Mouse (Mus musculus) urinary bladder, adult 18-20 months (tissue): ENCODE measurements around the gene Fcgr1.
"Not testable (repeated sequence)": the region's sequence is repeated elsewhere in the genome, so short reads cannot be mapped to it uniquely, and the experiment has no call there.

ENCODE experiments used
- DNase-seq, 2 experiments: peaks; one replicate each; pipeline ENCODE4 v3.0.0; 2022; ENCODE audit warnings: low spot score in 2 of 2, mixed read lengths in 2 of 2

The Fcgr1 gene

GRCm38 (mm10) chr3:96273591-96274465 is 19.9 kb downstream of the Fcgr1 start:
- no peak for DNase-seq

- DNase-seq = peak; percentile 77 to 87
Observed at GRCm38 (mm10) chr3:96269511-96270474, 24.0 kb downstream of the Fcgr1 start, which contains the start of gene Hist2h2bb. TSS of gene Hist2h2bb (plus strand) at chr3:96269752.

GRCm38 (mm10) chr3:96268776-96269378 is 24.9 kb downstream of the Fcgr1 start:
- not testable (repeated sequence) for DNase-seq

DNA sequence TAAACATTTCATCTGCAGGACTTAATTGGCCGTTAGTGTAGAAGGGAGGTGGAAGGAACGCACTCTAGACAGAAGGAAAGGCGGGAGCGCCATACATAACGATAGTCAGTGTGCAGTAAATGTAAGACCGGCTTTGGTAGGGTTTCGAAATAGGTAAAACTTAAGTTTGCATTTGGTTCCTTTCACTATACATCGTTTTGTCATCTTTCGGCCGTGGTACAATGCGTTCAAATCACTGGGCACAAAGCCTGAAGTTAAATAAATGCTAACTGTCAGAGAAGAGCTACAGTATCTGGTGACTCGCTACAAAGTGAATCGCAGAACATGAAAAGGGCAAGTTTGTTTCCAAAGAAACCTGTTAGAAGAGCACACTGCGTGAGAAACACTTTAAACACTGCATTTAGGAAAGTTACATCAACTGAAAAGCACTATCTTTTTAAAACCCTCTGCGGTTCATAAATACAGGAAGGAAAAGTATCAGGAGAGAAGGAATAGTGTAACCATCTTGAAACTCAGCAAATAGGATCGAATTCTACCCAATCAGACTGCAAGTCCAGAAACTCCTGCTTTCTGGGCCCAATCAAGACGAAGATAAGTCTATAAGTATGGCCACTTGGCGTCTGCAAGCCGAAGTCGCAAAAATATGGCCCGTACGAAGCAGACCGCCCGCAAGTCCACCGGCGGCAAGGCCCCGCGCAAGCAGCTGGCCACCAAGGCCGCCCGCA is 25.6 kb downstream of the Fcgr1 start, which contains the start of gene Hist2h3b:
Hist2h3b (plus strand) TSS at position 604 of the 725 bp plus-strand sequence.
- DNase-seq = peak; percentile 72 to 76

DNA sequence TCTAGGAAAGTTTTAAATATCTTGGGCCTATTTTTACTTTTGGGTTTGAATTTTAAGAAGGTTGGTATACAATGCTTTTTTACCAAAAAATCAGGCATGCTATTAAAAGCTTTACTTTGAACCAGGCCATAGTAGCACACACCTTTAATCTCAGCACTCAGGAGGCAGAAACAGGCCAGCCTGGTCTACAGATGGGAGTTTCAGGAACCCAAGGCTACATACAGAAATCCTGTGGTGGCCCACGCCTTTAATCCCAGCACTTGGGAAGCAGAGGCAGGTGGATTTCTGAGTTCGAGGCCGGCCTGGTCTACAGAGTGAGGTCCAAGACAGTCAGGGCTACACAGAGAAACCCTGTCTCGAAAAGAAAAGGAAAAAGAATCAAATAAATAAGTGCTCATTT is 26.2 kb downstream of the Fcgr1 start:
- DNase-seq = no peak

DNA sequence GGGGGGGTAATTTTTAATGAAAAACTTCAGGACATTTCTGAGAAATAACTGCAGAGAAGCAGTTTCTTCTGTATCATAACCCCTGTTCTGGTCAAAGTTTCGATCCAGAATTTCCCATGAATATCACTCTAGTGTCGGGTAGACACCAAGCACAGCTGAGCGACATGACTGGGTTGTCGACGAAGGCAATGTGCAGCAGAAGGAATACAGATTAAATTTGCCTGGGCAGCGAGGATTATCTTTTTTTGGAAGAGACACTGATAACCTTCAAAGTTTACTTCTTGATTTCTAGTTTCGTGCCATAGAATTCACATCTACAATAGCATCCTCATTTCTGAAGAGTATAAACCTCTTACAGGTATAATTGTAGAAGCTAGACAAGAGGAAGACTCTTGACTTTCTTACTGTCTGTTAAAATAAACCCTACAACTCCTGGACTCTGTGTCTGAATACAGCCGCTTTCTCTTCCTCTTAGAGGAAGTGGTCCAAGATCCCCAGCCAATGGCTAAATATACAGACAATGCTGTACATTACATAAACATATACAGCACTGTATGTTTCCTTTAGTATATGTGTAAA is 27.5 kb downstream of the Fcgr1 start:
- DNase-seq = no peak

DNA sequence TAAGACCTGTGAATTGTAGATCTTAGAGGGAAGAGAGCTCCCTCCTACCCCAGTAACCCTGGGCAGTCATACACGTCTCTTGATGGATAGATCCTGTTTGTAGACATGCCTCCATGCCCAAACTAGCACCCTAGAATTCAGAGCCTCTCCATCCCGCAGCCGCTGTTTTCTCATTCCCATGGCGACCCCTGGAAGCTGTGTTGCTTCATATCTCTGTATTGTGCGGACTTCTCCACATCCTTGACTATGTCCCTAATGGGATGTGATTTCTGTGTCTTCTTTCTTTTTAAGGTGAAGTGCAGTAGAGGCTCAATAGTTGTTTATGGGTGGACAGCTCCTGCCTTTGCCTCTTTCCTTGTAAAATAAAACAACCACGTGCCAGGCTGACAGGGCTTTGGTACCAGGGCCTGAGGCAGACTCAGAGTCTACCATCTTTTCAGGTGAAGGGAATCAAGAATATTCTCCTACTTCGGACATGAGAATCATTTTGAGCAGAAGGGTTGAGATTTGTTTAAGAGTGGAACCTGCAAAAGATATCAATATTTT is 29.3 kb downstream of the Fcgr1 start:
- DNase-seq = no peak

GRCm38 (mm10) chr3:96263558-96264403 is 30.0 kb downstream of the Fcgr1 start:
- DNase-seq = peak; percentile 31 to 38

GRCm38 (mm10) chr3:96262979-96263550 is 30.7 kb downstream of the Fcgr1 start, which contains the start of gene Hist2h4:
TSS of gene Hist2h4 (minus strand) at chr3:96263311.
- peak; percentile 95 for DNase-seq

DNA sequence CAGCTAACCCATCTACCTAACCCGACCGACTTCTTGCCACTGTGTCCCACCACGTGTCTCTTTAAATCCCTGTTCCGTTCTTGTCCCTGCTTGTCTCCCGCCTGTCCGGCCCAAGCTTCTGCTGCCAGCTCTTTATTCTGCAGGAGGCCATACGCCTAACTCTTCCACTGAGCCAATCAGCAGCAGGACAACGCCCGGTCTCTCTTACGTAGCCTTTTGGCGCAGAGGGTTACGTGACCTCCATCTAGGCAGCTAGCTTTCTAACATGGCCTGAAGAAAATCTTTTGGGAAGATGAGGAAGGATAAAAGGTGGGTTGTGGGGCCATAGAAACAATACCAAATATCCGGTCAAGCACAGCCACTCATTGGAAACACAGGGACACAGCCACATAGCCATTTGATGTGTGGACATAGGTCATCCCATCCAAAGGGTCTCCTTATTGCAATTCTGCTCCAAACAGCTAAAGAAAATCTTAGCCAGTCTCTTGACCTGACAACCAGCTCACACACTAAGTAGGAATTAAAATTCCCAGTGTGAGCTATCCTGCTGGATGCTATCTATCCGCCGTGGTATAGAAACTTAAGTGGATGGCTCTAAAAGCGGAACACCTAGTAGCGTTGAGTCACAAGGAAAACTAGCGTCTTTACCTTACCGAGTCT is 31.4 kb downstream of the Fcgr1 start:
- DNase-seq = peak; percentile 58 to 85

DNA sequence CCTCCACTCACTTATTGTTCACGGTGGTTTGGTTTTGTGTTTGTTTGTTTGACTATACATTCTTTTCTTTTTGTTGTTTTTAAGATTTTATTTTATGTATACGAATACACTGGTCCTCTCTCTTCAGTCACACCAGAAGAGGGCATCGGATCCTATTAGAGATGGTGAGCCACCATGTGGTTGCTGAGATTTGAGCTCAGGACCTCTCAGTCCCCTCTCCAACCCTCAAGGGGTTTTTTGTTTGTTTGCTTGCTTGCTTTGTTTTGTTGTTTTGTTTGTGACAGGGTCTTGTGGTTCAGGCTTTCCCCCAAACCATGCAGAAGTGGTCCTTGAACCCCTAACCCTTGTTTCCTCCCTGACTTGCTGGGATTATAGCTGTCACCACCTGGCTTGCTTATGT is 32.1 kb downstream of the Fcgr1 start:
- DNase-seq = no peak

DNA sequence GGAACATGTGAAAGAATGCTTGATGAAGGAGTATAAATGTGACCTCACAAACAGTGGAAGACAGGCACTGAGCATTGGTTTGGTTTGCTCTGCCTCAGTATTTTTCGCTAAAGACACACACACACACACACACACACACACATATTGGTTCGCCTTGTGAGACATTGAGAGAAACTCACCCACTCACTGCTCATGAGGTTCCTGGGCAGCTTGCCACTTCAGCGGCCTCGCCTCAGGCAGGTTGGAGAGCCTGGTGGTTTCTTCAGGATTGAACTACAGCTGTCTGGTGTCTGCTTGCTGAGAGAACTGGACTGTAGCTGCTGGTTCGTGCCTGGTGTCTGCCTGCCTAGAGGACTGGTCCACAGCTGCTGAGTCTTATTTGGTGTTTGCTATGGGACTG is 33.5 kb downstream of the Fcgr1 start:
- DNase-seq = no peak

DNA sequence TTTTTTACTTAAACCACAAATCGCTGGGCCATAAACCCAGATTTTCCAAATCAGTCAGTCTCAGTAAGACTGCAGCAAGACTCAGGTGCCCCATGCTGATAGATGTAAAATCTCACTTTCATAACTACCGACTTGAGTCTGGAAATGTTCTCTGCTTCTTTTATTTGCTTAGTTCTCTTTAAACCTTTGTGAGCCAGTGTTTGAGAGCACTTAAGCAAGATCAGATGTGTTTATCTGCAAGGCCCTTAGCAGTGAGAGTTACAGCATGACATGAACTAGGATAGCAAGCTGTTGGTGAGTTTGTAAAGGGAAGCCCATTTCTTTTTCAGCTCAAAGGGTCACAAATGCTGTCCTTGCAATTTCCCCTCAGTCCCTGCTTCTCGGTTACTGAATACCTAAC is 36.6 kb downstream of the Fcgr1 start:
- DNase-seq = no peak

GRCm38 (mm10) chr3:96255926-96256593 is 37.7 kb downstream of the Fcgr1 start:
- no peak for DNase-seq

DNA sequence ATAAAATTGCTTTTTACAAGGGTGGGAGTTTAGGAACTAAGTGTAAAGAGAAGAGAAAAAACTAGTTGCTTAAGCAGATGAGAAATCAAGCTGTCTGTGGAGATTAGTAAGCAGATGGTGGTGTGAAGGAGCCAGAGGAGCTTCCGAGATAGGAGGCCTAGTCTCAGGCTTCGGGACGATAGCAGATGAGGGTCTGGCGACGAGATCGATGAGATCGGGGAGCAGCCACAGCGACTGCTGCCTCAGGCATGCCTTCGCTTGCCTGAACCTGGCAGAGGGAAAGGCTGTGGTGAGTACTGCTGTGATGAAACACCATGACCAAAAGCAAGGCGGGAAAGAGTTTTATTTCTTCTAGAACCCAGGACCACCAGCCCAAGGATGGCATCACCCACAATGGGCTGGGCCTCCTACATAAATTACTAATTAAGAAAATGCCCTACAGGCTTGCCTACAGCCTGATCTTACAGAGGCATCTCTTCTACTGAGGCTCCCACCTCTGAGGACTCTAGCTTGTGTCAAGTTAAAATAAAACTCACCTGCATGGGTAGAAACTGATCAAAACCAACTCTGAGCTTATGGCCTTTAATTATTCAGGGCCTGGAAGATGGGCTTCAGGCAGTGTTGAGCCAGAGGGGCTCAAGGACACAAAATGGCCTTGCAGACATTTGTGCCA is 39.0 kb downstream of the Fcgr1 start:
- DNase-seq = peak in 1 of 2 experiments; percentile 45

DNA sequence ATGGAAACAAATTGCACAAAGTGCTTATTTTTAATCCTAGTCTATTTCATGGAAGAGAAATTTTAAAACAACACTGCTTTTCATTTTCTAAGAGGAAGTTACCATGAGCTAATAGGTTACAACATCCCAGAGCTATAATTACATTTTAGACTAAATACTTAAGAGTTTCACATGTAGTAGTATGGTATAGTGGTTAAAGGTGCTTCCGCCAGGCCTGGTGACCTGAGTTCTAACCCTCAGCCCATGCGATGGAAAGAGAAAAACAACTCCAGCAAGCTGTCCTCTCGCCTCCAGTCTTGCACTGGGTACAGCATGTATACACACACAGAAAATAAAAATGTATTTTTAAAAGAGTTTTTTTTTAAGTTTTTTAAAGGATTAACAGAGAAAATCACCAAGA is 42.0 kb downstream of the Fcgr1 start:
- no peak for DNase-seq

- no peak for DNase-seq
Observed at GRCm38 (mm10) chr3:96250890-96251289, 42.9 kb downstream of the Fcgr1 start.

DNA sequence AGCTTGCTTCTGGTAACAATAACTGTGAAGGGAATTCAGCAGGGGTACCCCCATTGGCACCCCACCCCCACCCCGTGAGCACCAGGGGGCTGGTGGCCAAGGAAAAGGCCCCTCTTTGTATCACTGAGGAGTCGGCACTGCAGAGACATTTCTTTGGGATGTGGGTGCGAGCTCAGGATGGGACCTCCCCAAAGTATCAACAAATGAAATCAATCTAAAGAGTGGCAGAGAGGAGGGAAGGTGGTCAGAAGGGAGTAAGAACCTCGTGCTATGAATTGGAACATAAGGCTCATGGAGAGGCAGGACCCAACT is 44.8 kb downstream of the Fcgr1 start:
- no peak for DNase-seq
